Mouse (Mus musculus): Measurements from ENCODE around the gene Ldhd.

Gene Ldhd

GRCm38 (mm10) chr8:111641064-111641463 is 10.9 kb upstream of the Ldhd start:
- no peak for TF ChIP-seq GATA4 (IDR thresholded peaks at IDR 0.05; ENCODE audit: insufficient replicate concordance, low read length)

GRCm38 (mm10) chr8:111638086-111638485 is 7.9 kb upstream of the Ldhd start:
- TF ChIP-seq GATA4 (IDR thresholded peaks at IDR 0.05; ENCODE audit: insufficient replicate concordance, low read length), result no peak

DNA sequence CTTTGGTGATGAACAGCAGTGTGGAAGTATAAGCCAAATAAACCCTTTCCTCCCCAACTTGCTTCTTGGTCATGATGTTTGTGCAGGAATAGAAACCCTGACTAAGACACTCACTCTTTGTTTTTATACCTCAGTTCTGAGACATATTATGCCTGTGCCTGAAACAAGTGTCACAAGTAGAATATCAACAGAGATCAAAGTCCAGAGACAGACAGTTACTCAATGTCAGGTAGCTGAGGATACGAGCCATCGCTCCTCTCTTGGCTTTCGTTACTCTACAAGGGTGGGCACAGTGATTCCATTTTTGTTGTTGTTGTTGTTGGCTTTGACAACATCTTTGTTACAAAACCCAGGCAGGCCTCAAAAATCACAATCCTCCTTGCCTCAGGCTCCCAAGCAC is 2.8 kb upstream of the Ldhd start:
- no peak for TF ChIP-seq GATA4 (IDR thresholded peaks at IDR 0.05; ENCODE audit: insufficient replicate concordance, low read length)

DNA sequence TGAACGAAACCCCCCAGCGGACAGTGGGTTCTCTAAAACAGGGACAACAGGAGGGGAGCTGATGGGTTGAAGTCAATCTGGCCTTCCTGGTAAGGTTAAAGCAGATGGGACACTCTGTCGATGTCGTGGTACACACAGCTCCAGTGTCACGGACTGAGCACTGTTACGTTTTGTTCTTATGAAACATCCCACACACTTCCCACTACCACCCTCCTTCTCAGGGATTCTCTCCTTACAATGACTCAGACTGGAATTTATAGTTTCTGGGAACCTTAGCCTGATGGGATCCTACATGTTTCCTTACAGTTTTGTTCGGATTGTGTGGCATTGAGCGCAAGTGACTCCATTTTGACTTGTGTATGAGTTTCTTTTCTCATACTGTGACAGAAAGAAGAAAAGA is 1.4 kb upstream of the Ldhd start:
- TF ChIP-seq GATA4 (IDR thresholded peaks at IDR 0.05; ENCODE audit: insufficient replicate concordance, low read length), result no peak

DNA sequence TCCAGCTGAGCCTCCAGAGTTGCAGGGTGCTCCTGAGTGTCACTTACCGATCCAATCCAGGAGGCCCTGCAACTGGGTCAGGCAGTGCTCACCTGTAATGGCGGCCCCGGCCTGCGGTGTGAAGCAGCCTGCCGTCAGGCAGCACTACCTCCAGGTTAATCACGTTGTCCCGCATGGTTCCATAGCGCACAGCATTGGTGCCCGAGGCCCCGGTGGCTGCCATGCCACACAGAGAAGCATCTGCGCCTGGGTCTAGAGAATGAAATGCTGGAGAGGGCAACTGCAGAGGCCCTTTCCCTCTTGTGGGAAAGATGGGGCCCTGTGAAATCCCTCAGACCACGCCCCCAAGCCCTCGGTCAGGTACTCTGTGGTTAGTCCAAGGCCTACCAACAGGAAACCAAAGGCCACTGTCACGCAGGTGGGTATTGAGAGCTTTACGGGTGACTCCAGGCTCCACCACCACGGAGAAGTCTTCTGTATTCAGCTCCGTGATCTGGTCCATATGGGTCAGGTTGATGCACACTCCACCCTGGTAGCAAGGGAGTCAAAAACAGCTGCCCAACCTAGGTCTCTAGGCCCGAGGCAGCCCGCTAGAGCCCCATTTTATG is 1.2 kb downstream of the Ldhd start:
- TF ChIP-seq GATA4 (IDR thresholded peaks at IDR 0.05; ENCODE audit: insufficient replicate concordance, low read length), result no peak

DNA sequence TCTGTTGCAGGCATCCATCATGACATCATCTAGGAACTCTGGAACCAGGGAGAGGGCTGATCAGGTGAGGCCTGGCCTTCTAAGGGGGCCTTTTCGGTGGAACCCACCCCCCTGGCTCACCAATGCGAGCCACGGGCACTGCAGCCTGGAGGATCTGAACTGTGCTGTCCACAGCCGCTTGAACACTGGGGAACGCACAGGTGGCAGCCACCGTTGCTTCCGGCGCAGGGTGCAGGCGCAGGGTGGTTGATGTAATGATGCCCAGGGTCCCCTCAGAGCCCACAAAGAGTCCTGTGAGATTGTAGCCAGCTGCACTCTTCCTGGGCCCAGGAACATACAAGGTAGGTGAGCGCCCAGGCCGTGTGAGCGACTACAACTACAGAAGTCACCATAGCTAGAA is 1.8 kb downstream of the Ldhd start:
- TF ChIP-seq GATA4 (IDR thresholded peaks at IDR 0.05; ENCODE audit: insufficient replicate concordance, low read length), result no peak

- no peak for TF ChIP-seq GATA4 (IDR thresholded peaks at IDR 0.05; ENCODE audit: insufficient replicate concordance, low read length)
Observed at GRCm38 (mm10) chr8:111627923-111628322, 2.3 kb downstream of the Ldhd start.

DNA sequence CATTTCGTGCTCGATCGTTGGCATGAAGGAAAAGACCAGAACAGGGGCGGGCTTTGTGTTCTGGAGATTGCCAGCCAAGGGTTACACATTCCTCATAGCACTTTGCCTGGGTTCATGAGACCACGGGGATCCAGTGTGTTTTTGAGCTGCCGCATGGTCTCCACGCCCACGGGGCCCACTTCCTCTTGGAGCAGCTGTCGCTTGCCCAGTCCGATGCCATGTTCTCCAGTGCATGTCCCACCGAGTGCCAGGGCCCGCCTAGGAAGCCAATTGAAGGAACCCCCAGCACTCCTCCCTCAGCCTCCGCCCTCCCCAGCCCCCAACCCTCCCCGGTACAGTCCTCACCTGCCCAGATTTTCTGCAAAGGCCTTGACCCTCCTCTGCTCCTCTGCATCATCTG is 3.2 kb downstream of the Ldhd start:
- TF ChIP-seq GATA4 (IDR thresholded peaks at IDR 0.05; ENCODE audit: insufficient replicate concordance, low read length), result no peak

- no peak for TF ChIP-seq GATA4 (IDR thresholded peaks at IDR 0.05; ENCODE audit: insufficient replicate concordance, low read length)
Observed at GRCm38 (mm10) chr8:111626528-111626820, 3.7 kb downstream of the Ldhd start.

DNA sequence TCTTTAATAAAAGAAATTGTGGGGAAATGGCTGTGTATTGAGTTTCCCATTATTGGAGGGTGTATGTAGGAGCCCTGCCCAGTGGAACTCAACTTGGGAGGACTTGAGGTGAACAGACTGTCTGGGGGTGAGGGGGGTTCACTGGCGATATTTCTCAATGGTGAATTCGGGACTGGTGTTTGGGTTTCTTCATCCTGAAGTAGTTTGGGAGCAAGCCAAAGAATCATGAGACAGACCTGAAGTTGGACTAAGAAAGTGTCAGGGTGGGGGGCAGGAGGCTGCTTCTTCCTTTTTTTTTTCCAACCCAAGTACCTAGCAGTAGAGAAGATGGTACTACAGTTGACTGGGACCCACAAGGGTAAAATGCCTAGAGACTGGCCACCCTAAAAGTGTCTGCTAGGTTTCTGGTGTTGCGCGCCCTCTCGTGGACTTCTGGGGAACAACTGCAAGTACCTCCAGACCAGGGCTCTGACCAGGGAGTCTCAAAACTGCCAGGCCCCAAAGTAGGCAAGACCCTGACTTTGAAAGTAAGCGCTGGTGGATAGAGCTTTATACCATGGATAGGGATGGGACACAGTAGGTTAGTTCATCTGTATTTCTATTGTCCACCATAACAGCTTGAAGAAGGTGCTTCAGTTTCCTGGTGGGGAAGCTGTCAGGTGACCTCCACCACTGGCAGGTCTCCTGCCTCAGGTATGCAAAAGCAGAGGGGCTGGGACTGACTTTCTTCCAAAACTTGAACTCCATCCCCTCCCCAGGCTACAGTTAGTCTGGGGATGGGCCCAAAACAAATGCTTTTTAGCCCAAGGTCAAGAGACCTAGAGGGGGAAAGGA is 4.3 kb downstream of the Ldhd start:
- TF ChIP-seq GATA4 (IDR thresholded peaks at IDR 0.05; ENCODE audit: insufficient replicate concordance, low read length), result no peak

GRCm38 (mm10) chr8:111624853-111625221 is 5.3 kb downstream of the Ldhd start:
- TF ChIP-seq GATA4 (IDR thresholded peaks at IDR 0.05; ENCODE audit: insufficient replicate concordance, low read length), result no peak

GRCm38 (mm10) chr8:111624081-111624852 is 5.9 kb downstream of the Ldhd start:
- no peak for TF ChIP-seq GATA4 (IDR thresholded peaks at IDR 0.05; ENCODE audit: insufficient replicate concordance, low read length)

- no peak for TF ChIP-seq GATA4 (IDR thresholded peaks at IDR 0.05; ENCODE audit: insufficient replicate concordance, low read length)
Observed at GRCm38 (mm10) chr8:111622553-111622952, 7.6 kb downstream of the Ldhd start.

GRCm38 (mm10) chr8:111622104-111622503 is 8.1 kb downstream of the Ldhd start:
- no peak for TF ChIP-seq GATA4 (IDR thresholded peaks at IDR 0.05; ENCODE audit: insufficient replicate concordance, low read length)

- TF ChIP-seq GATA4 (IDR thresholded peaks at IDR 0.05; ENCODE audit: insufficient replicate concordance, low read length), result no peak
Observed at GRCm38 (mm10) chr8:111619936-111620335, 10.2 kb downstream of the Ldhd start.

- TF ChIP-seq GATA4 (IDR thresholded peaks at IDR 0.05; ENCODE audit: insufficient replicate concordance, low read length), result no peak
Observed at GRCm38 (mm10) chr8:111618273-111618672, 11.9 kb downstream of the Ldhd start.

Measured in liver, adult (tissue).